Mouse (Mus musculus): ENCODE measurements around the gene Tubb4b. TPM values are rescaled to one million over a fixed set of nuclear protein-coding genes. Genes with fewer than 3 reads are reported as not detected.

Gene Tubb4b
- total RNA-seq, 4 experiments from 2014 or later, result 308 to 380 (median 323) TPM

Other genes starting within 250 kb of the Tubb4b start
- gene Mrpl41, start 249.6 kb downstream of the Tubb4b start, total RNA-seq (2022), result 100 to 1,000 TPM in 1 of 4 experiments, 10 to 100 TPM in 3; 89.6 to 108 (median 95.0) TPM
- gene Pnpla7, start 248.7 kb downstream of the Tubb4b start, total RNA-seq (2022), result 10 to 100 TPM; 25.2 to 36.0 (median 28.7) TPM
- 10 to 100 TPM; 11.7 to 15.9 (median 12.2) TPM for gene Nsmf, start 170.3 kb downstream of the Tubb4b start, total RNA-seq (2022)
- not detected for gene Entpd8, start 144.4 kb downstream of the Tubb4b start, total RNA-seq (2022)
- gene Noxa1, start 129.6 kb downstream of the Tubb4b start, total RNA-seq (2022), result not detected
- 1 to 10 TPM; 5.0 to 9.4 (median 9.2) TPM for gene Nrarp, start 43.9 kb downstream of the Tubb4b start, total RNA-seq (2022)
- 1 to 10 TPM; 3.9 to 5.0 (median 4.7) TPM for gene Tor4a, start 27.8 kb downstream of the Tubb4b start, total RNA-seq (2022)
- 10 to 100 TPM; 38.5 to 49.3 (median 39.5) TPM for gene Nelfb, start 13.2 kb downstream of the Tubb4b start, total RNA-seq (2022)
- not detected for gene Stpg3, start 10.1 kb downstream of the Tubb4b start, total RNA-seq (2022)
- not detected for gene Fam166a, start 6.0 kb downstream of the Tubb4b start, total RNA-seq (2022)
- not detected for gene Slc34a3, start 9.7 kb upstream of the Tubb4b start, total RNA-seq (2022)
- not detected for gene Rnf224, start 12.1 kb upstream of the Tubb4b start, total RNA-seq (2022)
- gene Rnf208, start 17.6 kb upstream of the Tubb4b start, total RNA-seq (2022), result 1 to 10 TPM in 2 of 4 experiments, under 1 TPM in 2; 0.53 to 1.7 (median 1.2) TPM
- not detected for gene Cysrt1, start 17.8 kb upstream of the Tubb4b start, total RNA-seq (2022)
- gene AL732309.1, start 22.2 kb upstream of the Tubb4b start, total RNA-seq (2022), result 1 to 10 TPM; 1.8 to 2.4 (median 2.1) TPM
- gene Tmem203, start 30.7 kb upstream of the Tubb4b start, total RNA-seq (2022), result 10 to 100 TPM; 11.4 to 16.1 (median 13.6) TPM
- 1 to 10 TPM; 4.0 to 8.6 (median 6.7) TPM for gene Tprn, start 37.9 kb upstream of the Tubb4b start, total RNA-seq (2022)
- gene Ssna1, start 47.7 kb upstream of the Tubb4b start, total RNA-seq (2022), result 10 to 100 TPM; 39.5 to 47.1 (median 40.1) TPM
- gene Anapc2, start 47.8 kb upstream of the Tubb4b start, total RNA-seq (2022), result 10 to 100 TPM; 36.8 to 39.8 (median 37.6) TPM
- gene Tmem210, start 63.4 kb upstream of the Tubb4b start, total RNA-seq (2022), result not detected
- not detected for gene Lrrc26, start 65.2 kb upstream of the Tubb4b start, total RNA-seq (2022)
- gene Grin1, start 94.5 kb upstream of the Tubb4b start, total RNA-seq (2022), result under 1 TPM in 2 of 4 experiments, not detected in 2; 0.09 to 0.11 TPM
- 10 to 100 TPM; 19.9 to 28.2 (median 22.5) TPM for gene Man1b1, start 107.6 kb upstream of the Tubb4b start, total RNA-seq (2022)
- gene Dpp7, start 131.7 kb upstream of the Tubb4b start, total RNA-seq (2022), result 1 to 10 TPM; 3.8 to 5.2 (median 5.1) TPM
- 10 to 100 TPM in 1 of 4 experiments, 1 to 10 TPM in 3; 8.9 to 10.7 (median 9.5) TPM for gene Uap1l1, start 141.0 kb upstream of the Tubb4b start, total RNA-seq (2022)
- not detected for gene Sapcd2, start 147.6 kb upstream of the Tubb4b start, total RNA-seq (2022)
- 10 to 100 TPM; 11.6 to 14.4 (median 12.6) TPM for gene Entpd2, start 171.2 kb upstream of the Tubb4b start, total RNA-seq (2022)
- gene Npdc1, start 174.6 kb upstream of the Tubb4b start, total RNA-seq (2022), result 10 to 100 TPM; 25.3 to 35.8 (median 33.6) TPM
- gene Fut7, start 198.6 kb upstream of the Tubb4b start, total RNA-seq (2022), result under 1 TPM in 2 of 4 experiments, not detected in 2; 0.16 to 0.60 TPM
- gene Abca2, start 204.0 kb upstream of the Tubb4b start, total RNA-seq (2022), result 10 to 100 TPM; 42.5 to 47.2 (median 45.2) TPM
- 1 to 10 TPM; 1.3 to 3.6 (median 2.3) TPM for gene Clic3, start 232.1 kb upstream of the Tubb4b start, total RNA-seq (2022)
- 10 to 100 TPM; 21.4 to 30.7 (median 23.3) TPM for gene Paxx, start 236.4 kb upstream of the Tubb4b start, total RNA-seq (2022)
- gene Ptgds, start 245.3 kb upstream of the Tubb4b start, total RNA-seq (2022), result 1,000 to 10,000 TPM in 1 of 4 experiments, 100 to 1,000 TPM in 3; 350 to 1,004 (median 621) TPM